Mouse (Mus musculus) Patski (cell line): ENCODE data around the gene Pop5. TPM values are rescaled to one million over a fixed set of nuclear protein-coding genes. Genes with fewer than 3 reads are reported as not detected.

Source experiments
- ATAC-seq: fragments of 100-300 bp; one replicate; pipeline ENCODE4 v1.8.0; 2021
- CTCF ChIA-PET: fragments of 350-600 bp; sonication (Branson Sonifier 250); formaldehyde crosslinking; loops from one replicate; lab custom pipeline; 2022; ENCODE audit warnings: inconsistent platforms; lab: Charles Lee
- POLR2A ChIA-PET: fragments of 350-600 bp; sonication (Branson Sonifier 250); formaldehyde crosslinking; loops from one replicate; lab custom pipeline; 2022; ENCODE audit warnings: antibody characterized with exemption, inconsistent platforms; lab: Charles Lee
- DNase-seq: peaks from one replicate; pipeline ENCODE4 v3.0.0-alpha.2; 2011; ENCODE audit warnings: low read depth, low spot score
- H3K27me3 ChIP-seq: fragments of 371-371 bp; one replicate; pipeline ENCODE4 v1.5.1; 2021
- CTCF ChIP-seq: fragments of 100-300 bp; IDR thresholded peaks from one replicate; pipeline ENCODE4 v1.5.1; 2021
- in situ Hi-C: fragments of 300-500 bp; cut with MboI; formaldehyde crosslinking; loops from 3 replicates; pipeline ENCODE4 v1.11.1; 2018; ENCODE audit warnings: low pct_unique_long_range_greater_than_20kb, mixed read lengths
- polyA plus RNA-seq: library from polyadenylated mRNA; unstranded; gene quantifications from one replicate; pipeline ENCODE4 v1.2.3, GENCODE M21; 2021

Gene Pop5
- polyA plus RNA-seq, 1 experiment from 2014 or later, result 123 TPM

- ChIA-PET CTCF (no interaction called here), POLR2A (interaction anchor here (0.7 kb wide), 2 partner anchors 16 to 42 kb away, joined by 3 to 4 read pairs; partner anchors contain the start of genes Dynll1 and Srsf9)
- no peak for ATAC-seq
- in situ Hi-C loops, result no loop called here
- no peak for DNase-seq
- H3K27me3 ChIP-seq, result no peaks in the 10 kb centered on the region
- TF ChIP-seq CTCF, result no peak
Observed at GRCm38 (mm10) chr5:115284735-115285134, 49.1 kb downstream of the Pop5 start.

- H3K27me3 ChIP-seq, result no peaks in the 10 kb centered on the region
- no peak for TF ChIP-seq CTCF
- in situ Hi-C loops, result no loop called here
- ATAC-seq, result no peak
- CTCF ChIA-PET, result interaction anchor here (1.0 to 1.4 kb wide), 3 partner anchors 19 to 26 kb away, joined by 3 to 4 read pairs (median 4); partner anchors contain the start of gene Rnf10
- POLR2A ChIA-PET, result interaction anchor here (0.6 kb wide), 1 partner anchor 13 kb away, joined by 4 read pairs; no protein-coding TSS in a partner anchor
- no peak for DNase-seq
Observed at GRCm38 (mm10) chr5:115294173-115294572, 58.5 kb downstream of the Pop5 start.

Other genes with a start within 250 kb of the Pop5 start
- gene Sppl3, start 224.7 kb upstream of the Pop5 start, polyA plus RNA-seq, result 71.9 TPM
- not detected for gene Gm10401, start 137.5 kb upstream of the Pop5 start, polyA plus RNA-seq
- gene Acads, start 116.5 kb upstream of the Pop5 start, polyA plus RNA-seq, result 141 TPM
- gene Unc119b, start 100.9 kb upstream of the Pop5 start, polyA plus RNA-seq, result 98.3 TPM
- gene Mlec, start 77.7 kb upstream of the Pop5 start, polyA plus RNA-seq, result 294 TPM
- 0.05 TPM for gene Cabp1, start 41.5 kb upstream of the Pop5 start, polyA plus RNA-seq
- gene Rnf10, start 37.1 kb downstream of the Pop5 start, polyA plus RNA-seq, result 286 TPM
- 49.9 TPM for gene Coq5, start 43.8 kb downstream of the Pop5 start, polyA plus RNA-seq
- 704 TPM for gene Dynll1, start 65.2 kb downstream of the Pop5 start, polyA plus RNA-seq
- 137 TPM for gene Srsf9, start 91.3 kb downstream of the Pop5 start, polyA plus RNA-seq
- 23.5 TPM for gene Gatc, start 105.3 kb downstream of the Pop5 start, polyA plus RNA-seq
- gene Triap1, start 105.4 kb downstream of the Pop5 start, polyA plus RNA-seq, result 46.1 TPM
- 1,264 TPM for gene Cox6a1, start 113.1 kb downstream of the Pop5 start, polyA plus RNA-seq
- 22.2 TPM for gene Msi1, start 193.8 kb downstream of the Pop5 start, polyA plus RNA-seq
- not detected for gene Pla2g1b, start 230.4 kb downstream of the Pop5 start, polyA plus RNA-seq
- gene Sirt4, start 248.9 kb downstream of the Pop5 start, polyA plus RNA-seq, result 34.6 TPM